Mouse (Mus musculus) gastrocnemius, adult 2 months (tissue): Measurements from ENCODE around the gene Nfya. TPM values are rescaled to one million over a fixed set of nuclear protein-coding genes. Genes with fewer than 3 reads are reported as not detected.
"Not testable (repeated sequence)": the region's sequence is repeated elsewhere in the genome, so short reads cannot be mapped to it uniquely, and the experiment has no call there.

Experiments
- DNase-seq: peaks from one replicate; pipeline ENCODE4 v3.0.0; 2022
- H3K27ac ChIP-seq: fragments of 200-600 bp; 2 replicates; pipeline ENCODE4 v1.8.1; 2022; ENCODE audit warnings: mild to moderate bottlenecking
- H3K4me3 ChIP-seq: fragments of 200-600 bp; 2 replicates; pipeline ENCODE4 v1.8.1; 2022; ENCODE audit warnings: mild to moderate bottlenecking, moderate library complexity
- CTCF ChIP-seq: fragments of 200-600 bp; IDR thresholded peaks from 2 replicates; pipeline ENCODE4 v1.8.1; 2022; ENCODE audit warnings: antibody characterized with exemption, mild to moderate bottlenecking, moderate library complexity
- intact Hi-C: fragments of 180-260 bp; cut with DNase I; formaldehyde crosslinking; loops from one replicate; pipeline ENCODE4 v1.15.1; 2025
- total RNA-seq, 2 experiments: library from RNA; stranded (reverse); gene quantifications; 2 replicates each; pipeline ENCODE4 v1.2.3; 2021

The Nfya gene
- total RNA-seq, 2 experiments from 2014 or later = 6.1 to 9.4 TPM

- H3K4me3 ChIP-seq = no peak overlapping the region
- no peak overlapping the region for H3K27ac ChIP-seq
- intact Hi-C loops = no loop called here
- TF ChIP-seq CTCF = no peak
- DNase-seq = no peak
Measured at GRCm38 (mm10) chr17:48365511-48366155, 44.1 kb downstream of the Nfya start.

GRCm38 (mm10) chr17:48363421-48363965, 46.2 kb downstream of the Nfya start:
- Histone ChIP-seq H3K27ac (no peak overlapping the region), H3K4me3 (no peak overlapping the region)
- no peak for DNase-seq
- intact Hi-C loops = no loop called here
- TF ChIP-seq CTCF = no peak

DNA sequence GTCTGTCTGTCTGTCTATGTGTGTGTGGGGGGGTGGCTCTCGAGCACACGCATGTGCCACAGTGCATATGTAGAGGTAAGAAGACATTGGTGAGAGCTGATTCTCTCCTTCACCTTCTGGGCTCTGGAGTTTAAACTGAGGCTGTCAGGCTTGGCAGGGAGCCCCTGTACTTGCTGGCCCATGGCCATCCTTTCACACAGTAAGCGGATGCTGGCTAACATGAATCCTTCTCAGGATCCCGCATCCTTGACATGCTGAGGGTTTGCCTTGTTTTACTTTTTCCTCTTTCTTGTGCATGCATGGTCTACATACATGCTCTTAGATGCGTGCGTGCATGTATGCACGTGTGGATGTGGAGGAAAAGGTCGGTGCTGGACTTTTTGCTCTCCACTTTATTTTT, 46.7 kb downstream of the Nfya start:
- no peak overlapping the region for H3K27ac ChIP-seq
- DNase-seq = peak; percentile 66
- TF ChIP-seq CTCF = no peak
- intact Hi-C loops = no loop called here
- no peak overlapping the region for H3K4me3 ChIP-seq

- Histone ChIP-seq H3K4me3 (no peak overlapping the region), H3K27ac (no peak overlapping the region)
- no peak for TF ChIP-seq CTCF
- intact Hi-C loops = no loop called here
- DNase-seq = peak; percentile 25
Measured at GRCm38 (mm10) chr17:48362346-48362745, 47.4 kb downstream of the Nfya start.

DNA sequence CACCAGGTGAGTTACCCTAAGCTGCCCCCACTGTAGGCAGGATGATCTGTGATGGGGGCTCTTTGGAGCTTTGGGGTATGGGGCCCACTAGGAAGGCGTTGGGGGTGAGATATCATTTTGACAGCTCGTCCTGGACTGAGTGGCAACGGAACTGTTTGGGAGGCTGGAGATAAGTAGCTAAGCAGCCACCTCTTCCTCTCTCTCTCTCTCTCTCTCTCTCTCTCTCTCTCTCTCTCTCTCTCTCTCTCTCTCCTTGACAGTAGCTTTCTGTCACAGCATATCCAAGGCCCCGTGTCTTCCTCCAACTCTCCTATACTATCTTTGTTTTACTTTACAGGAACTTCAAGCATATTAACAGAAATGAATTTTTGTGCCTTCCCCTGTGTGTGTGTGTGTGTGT, 49.2 kb downstream of the Nfya start:
- Histone ChIP-seq H3K27ac (no peak overlapping the region), H3K4me3 (no peak overlapping the region)
- no peak for TF ChIP-seq CTCF
- no peak for DNase-seq
- intact Hi-C loops = no loop called here

- TF ChIP-seq CTCF = no peak
Measured at GRCm38 (mm10) chr17:48359616-48360015, 50.1 kb downstream of the Nfya start, which contains the start of gene Treml1. Gene Treml1, plus strand, starts transcription at chr17:48359916.

GRCm38 (mm10) chr17:48357892-48358291, 51.8 kb downstream of the Nfya start:
- no peak for TF ChIP-seq CTCF

More at GRCm38 (mm10) chr17:48359616-48360015, 50.1 kb downstream of the Nfya start, which contains the start of gene Treml1:
- H3K27ac ChIP-seq = no peak within 1 kb of the TSS
- intact Hi-C loops = no loop called here
- DNase-seq = no peak
- H3K4me3 ChIP-seq = no peak within 1 kb of the TSS

GRCm38 (mm10) chr17:48355822-48356221, 53.9 kb downstream of the Nfya start:
- TF ChIP-seq CTCF = no peak
- Histone ChIP-seq H3K4me3 (no peak overlapping the region), H3K27ac (no peak overlapping the region)
- intact Hi-C loops = no loop called here
- no peak for DNase-seq

More at GRCm38 (mm10) chr17:48357892-48358291, 51.8 kb downstream of the Nfya start:
- intact Hi-C loops = no loop called here
- Histone ChIP-seq H3K4me3 (no peak overlapping the region), H3K27ac (no peak overlapping the region)
- no peak for DNase-seq

GRCm38 (mm10) chr17:48352976-48353375, 56.7 kb downstream of the Nfya start:
- H3K4me3 ChIP-seq, H3K27ac ChIP-seq, intact Hi-C loops, DNase-seq: not testable (repeated sequence)

DNA sequence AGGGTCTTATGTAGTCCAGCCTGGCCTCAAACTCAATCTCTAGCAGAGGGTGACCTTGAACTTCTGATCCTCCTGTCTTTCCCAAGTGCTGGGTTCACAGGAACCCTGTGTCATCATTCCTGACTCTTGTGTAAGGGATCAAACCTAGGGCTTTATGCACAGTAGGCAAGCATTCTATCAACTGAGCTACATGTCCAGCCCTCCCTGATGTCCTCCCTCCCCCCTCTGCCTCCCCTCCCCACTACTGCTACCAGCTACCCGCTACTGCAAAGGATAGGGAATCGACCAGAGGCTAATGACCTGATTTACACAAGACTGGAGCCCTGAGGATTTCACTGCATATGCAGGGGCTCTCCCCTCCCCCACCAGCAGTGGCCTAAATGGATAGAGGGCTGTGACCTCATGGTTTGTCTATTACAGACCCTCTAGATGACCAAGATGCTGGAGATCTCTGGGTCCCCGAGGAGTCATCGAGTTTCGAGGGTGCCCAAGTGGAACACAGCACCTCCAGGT, 59.0 kb downstream of the Nfya start:
- TF ChIP-seq CTCF = no peak

GRCm38 (mm10) chr17:48347287-48347686, 62.4 kb downstream of the Nfya start:
- Histone ChIP-seq H3K4me3 (no peak overlapping the region), H3K27ac (no peak overlapping the region)
- intact Hi-C loops = no loop called here
- no peak for TF ChIP-seq CTCF
- DNase-seq = no peak

More for the DNA sequence above, 59.0 kb downstream of the Nfya start:
- intact Hi-C loops = no loop called here
- Histone ChIP-seq H3K4me3 (no peak overlapping the region), H3K27ac (no peak overlapping the region)
- DNase-seq = no peak

DNA sequence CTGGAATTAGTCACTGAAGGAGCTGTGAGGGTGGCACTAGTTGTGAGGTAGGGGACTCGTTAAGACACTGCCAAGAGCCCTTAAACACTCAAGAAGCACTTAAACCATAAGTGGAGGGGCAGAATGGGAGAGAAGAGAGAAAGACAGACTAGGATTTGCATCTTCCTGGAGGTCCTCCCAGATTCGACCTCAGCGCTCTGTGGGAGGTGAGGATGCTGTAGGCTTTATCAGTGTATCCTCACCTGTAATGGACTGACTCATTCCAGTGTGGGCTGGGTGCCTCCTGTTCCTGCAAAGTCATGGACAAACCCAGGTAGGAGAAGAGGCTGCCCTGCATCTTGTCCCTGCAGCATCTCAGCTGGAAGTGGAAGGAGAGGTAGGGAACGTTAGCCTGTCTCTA, 62.9 kb downstream of the Nfya start:
- intact Hi-C loops = no loop called here
- TF ChIP-seq CTCF = no peak
- no peak overlapping the region for H3K27ac ChIP-seq
- no peak overlapping the region for H3K4me3 ChIP-seq
- DNase-seq = no peak

DNA sequence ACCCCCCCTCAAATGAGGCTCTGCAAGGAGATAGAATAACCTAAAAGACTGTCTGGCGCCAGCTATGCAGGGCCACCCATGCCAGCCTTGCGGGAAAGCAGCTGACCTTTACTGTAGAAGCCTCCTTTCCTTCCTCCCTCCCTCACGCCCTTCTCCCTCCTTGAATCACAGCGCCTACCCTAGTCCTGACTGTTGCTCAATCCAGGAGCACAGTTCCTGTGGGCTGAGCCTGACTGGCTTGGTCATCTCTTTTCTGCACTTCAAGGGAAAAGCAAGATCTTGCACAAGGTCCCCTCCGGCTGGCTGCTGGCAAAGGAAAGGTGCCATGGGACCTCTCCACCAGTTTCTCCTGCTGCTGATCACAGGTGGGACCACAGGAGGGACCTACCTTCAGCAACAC, 63.5 kb downstream of the Nfya start, which contains the start of gene Trem2:
TSS of gene Trem2 (plus strand) at position 171 of the 400 bp plus-strand sequence.
- DNase-seq = no peak
- Histone ChIP-seq H3K27ac (no peak within 1 kb of the TSS), H3K4me3 (no peak within 1 kb of the TSS)
- intact Hi-C loops = no loop called here
- TF ChIP-seq CTCF = no peak

GRCm38 (mm10) chr17:48345824-48346223, 63.9 kb downstream of the Nfya start:
- no peak for TF ChIP-seq CTCF
- intact Hi-C loops = no loop called here
- no peak for DNase-seq
- Histone ChIP-seq H3K27ac (no peak overlapping the region), H3K4me3 (no peak overlapping the region)
